Mouse (Mus musculus) G1E (cell line): ENCODE data around the gene B4galnt1.

Experiments
- CTCF ChIP-seq: IDR thresholded peaks from 2 replicates; pipeline ENCODE4 v1.5.1; 2012; ENCODE audit warnings: low read depth, low read length, inconsistent platforms, mixed read lengths
- GATA1 ChIP-seq: IDR thresholded peaks from 2 replicates; pipeline ENCODE4 v1.6.1; 2012; ENCODE audit warnings: borderline replicate concordance, low read length, inconsistent platforms, mixed read lengths
- TAL1 ChIP-seq: conservative IDR thresholded peaks from 2 replicates; pipeline ENCODE4 v1.6.1; 2012; ENCODE audit warnings: low read depth, low read length, inconsistent platforms, mixed read lengths

DNA sequence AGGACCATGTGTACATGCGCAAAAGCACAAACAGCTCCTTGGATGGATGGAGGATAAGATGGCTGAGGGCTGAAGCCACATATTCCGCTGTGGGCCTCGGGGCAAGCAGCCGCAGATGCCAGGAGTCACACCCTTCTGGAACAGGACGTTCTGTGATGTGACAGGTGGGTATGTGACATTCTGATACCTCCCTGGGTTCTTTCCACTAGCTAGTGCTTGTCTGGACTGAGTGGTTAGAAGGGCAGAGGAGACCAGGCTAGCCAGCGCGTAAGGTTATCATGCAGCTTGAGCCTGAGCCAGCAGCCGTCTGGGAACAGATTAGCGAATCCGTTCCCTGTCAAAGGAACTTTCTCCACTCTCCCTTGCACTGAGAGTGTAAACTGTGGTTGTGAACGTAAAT is 24.1 kb upstream of the B4galnt1 start:
- TF ChIP-seq GATA1, result no peak
- TF ChIP-seq CTCF, result no peak
- no peak for TF ChIP-seq TAL1
